Mouse (Mus musculus) olfactory bulb, adult 2 months (tissue): ENCODE measurements at regions not wholly inside any gene's neighbourhood (a gene's known extent, or its start where the extent isn't known, plus 50 kb on each side); places are given as distances from the start of the nearest gene placed in this dataset.

Experiments
- CTCF ChIP-seq: fragments of 200-500 bp; IDR thresholded peaks from 2 replicates; pipeline ENCODE4 v1.5.1; 2012; ENCODE audit warnings: low read depth, mild to moderate bottlenecking, low read length, moderate library complexity; ENCODE audit not compliant: insufficient read depth
- POLR2A ChIP-seq: fragments of 200-500 bp; IDR thresholded peaks from 2 replicates; pipeline ENCODE4 v1.6.1; 2012; ENCODE audit warnings: mild to moderate bottlenecking, low read depth, low read length, moderate library complexity; ENCODE audit not compliant: insufficient read depth

DNA sequence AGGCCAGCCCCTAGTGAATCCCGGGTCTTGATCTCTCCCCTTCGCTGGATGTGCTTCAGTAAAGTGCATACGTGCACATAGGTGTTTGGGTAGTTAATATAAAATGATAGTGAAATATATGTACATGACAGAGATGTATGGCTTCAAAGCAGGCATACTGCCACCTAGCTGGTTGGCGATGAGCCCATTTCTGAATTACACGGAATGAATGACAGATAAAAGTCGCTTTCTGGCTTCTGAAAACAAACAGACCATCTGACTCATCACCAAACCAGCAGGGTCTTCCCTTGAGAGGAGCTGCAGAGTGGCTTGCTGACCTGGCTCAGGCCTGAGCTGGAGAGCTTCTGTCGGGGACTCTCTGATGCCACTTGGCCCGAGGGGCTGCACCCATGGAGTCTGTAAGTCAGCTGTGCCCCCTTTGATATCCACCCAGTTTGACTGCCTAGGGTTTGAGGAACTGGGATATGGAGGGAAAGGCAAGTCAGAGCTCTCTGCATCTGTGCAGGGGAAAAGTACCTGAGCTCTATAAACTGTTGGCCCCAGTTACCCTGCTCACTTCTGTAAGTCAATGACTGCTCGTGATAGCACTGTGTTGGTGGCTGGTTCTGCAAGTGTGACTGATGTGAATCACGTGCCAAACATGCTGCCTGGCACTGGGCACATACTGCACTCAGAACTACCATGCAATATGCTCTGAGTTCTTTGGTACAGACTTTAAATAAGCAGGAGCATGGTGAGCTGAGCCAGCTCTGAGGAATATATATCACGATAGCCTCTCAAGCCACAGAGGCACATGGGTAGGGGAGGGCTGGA, 240.8 kb downstream of the Cxcl12 start:
- TF ChIP-seq POLR2A: no peak
- TF ChIP-seq CTCF: no peak
